In genomic region chr6:124965747-124966146, GRCm38 (mm10) we compare ENCODE assay signal across 8 mouse cellular contexts. TPM values are rescaled to one million over a fixed set of nuclear protein-coding genes. Genes with fewer than 3 reads are reported as not detected.
DNase-seq lines count a peak whose midpoint lies in the region; ATAC-seq and TF ChIP-seq lines count a peak whose summit lies in the region.

No protein-coding gene starts in this region.

- H3K9me3 ChIP-seq in hindbrain, embryonic 11.5 days (ENCODE audit: control insufficient read depth, low read length): no peaks in the 10 kb centered on the region
- H3K9me3 ChIP-seq in midbrain, embryonic 14.5 days (ENCODE audit: control insufficient read depth, low read length): no peaks in the 10 kb centered on the region

- no peak for TF ChIP-seq CTCF in left cerebral cortex, adult 2 months (IDR thresholded peaks at IDR 0.05)
- TF ChIP-seq CTCF in bone marrow, adult 2 months (IDR thresholded peaks at IDR 0.05; ENCODE audit: control insufficient read depth, insufficient read depth, low read length): no peak

- peak overlapping the region; percentile 94 for H3K9ac ChIP-seq in hindbrain, embryonic 11.5 days (ENCODE audit: low read depth, low read length)
- peak overlapping the region; percentile 92 for H3K9ac ChIP-seq in midbrain, embryonic 14.5 days (replicated peaks; ENCODE audit: low read length)

- WGBS in bone marrow, adult 2 months: under 1% methylated on average over 15 of the region's 15 CpGs
- 19% methylated on average over 15 of the region's 15 CpGs for WGBS in hindbrain, embryonic 11.5 days
- WGBS in midbrain, embryonic 14.5 days: 16% methylated on average over 15 of the region's 15 CpGs

- H3K4me1 ChIP-seq in bone marrow, adult 2 months (ENCODE audit: control insufficient read depth, insufficient read depth, low read length): peaks cover 3% of the 10 kb centered on the region
- no peaks in the 10 kb centered on the region; the same call in none of the 2 replicates for H3K4me1 ChIP-seq in hindbrain, embryonic 11.5 days (replicated peaks; ENCODE audit: control insufficient read depth, insufficient read depth, low read length)
- H3K4me1 ChIP-seq in midbrain, embryonic 14.5 days (ENCODE audit: control insufficient read depth, insufficient read depth, low read length): peaks cover 14% of the 10 kb centered on the region

- H3K36me3 ChIP-seq in hindbrain, embryonic 11.5 days (ENCODE audit: control insufficient read depth, insufficient read depth, low read length): no peaks in the 10 kb centered on the region
- peaks cover 17% of the 10 kb centered on the region for H3K36me3 ChIP-seq in midbrain, embryonic 14.5 days (ENCODE audit: control insufficient read depth, insufficient read depth, low read length)

- ATAC-seq in hindbrain, embryonic 11.5 days (ENCODE audit: low FRiP score): peak; percentile 36; the same call in 1 of the 2 replicates
- ATAC-seq in midbrain, embryonic 14.5 days (ENCODE audit: low FRiP score, low TSS enrichment): 0 out of 2 replicates have a peak, but pooled peaks have one; percentile 14

- H3K4me3 ChIP-seq in left cerebral cortex, adult 2 months: peak overlapping the region; percentile 90
- peak overlapping the region; percentile 95 for H3K4me3 ChIP-seq in bone marrow, adult 2 months (replicated peaks; ENCODE audit: control insufficient read depth, low read depth, low read length)
- peak overlapping the region; percentile 83 for H3K4me3 ChIP-seq in hindbrain, embryonic 11.5 days (ENCODE audit: low read depth, low read length)
- peak overlapping the region; percentile 81 for H3K4me3 ChIP-seq in midbrain, embryonic 14.5 days (replicated peaks; ENCODE audit: low read depth, low read length)

- TF ChIP-seq POLR2A in bone marrow, adult 2 months (IDR thresholded peaks at IDR 0.05; ENCODE audit: borderline replicate concordance, control insufficient read depth, low read depth, low read length): no peak

- intact Hi-C loops in left cerebral cortex, adult 2 months (cut with DNase I): loop anchor here (1.0 to 2.0 kb wide), 4 partner anchors 35 to 253 kb away; partner anchors contain the start of genes Emg1, Ing4, Mlf2 and Phb2
- intact Hi-C loops in left cerebral cortex, postnatal 14 days (cut with DNase I): no loop called here

- H3K27ac ChIP-seq in left cerebral cortex, adult 2 months: peak overlapping the region; percentile 93
- peak overlapping the region; percentile 75 for H3K27ac ChIP-seq in bone marrow, adult 2 months (ENCODE audit: control insufficient read depth, insufficient read depth, low read depth, low read length, poor library complexity)
- H3K27ac ChIP-seq in hindbrain, embryonic 11.5 days (ENCODE audit: low read depth, low read length): peak overlapping the region; percentile 84
- H3K27ac ChIP-seq in midbrain, embryonic 14.5 days (replicated peaks; ENCODE audit: low read depth, low read length): peak overlapping the region; percentile 90

- H3K4me2 ChIP-seq in hindbrain, embryonic 11.5 days (replicated peaks; ENCODE audit: low read depth, low read length): peak overlapping the region; percentile 82
- H3K4me2 ChIP-seq in midbrain, embryonic 14.5 days (ENCODE audit: low read length): peak overlapping the region; percentile 97

- H3K27me3 ChIP-seq in hindbrain, embryonic 11.5 days (ENCODE audit: control insufficient read depth, insufficient read depth, low read length): no peaks in the 10 kb centered on the region
- no peaks in the 10 kb centered on the region for H3K27me3 ChIP-seq in midbrain, embryonic 14.5 days (ENCODE audit: control insufficient read depth, insufficient read depth, low read length)

- DNase-seq in left cerebral cortex, adult 2 months (ENCODE audit: extremely low spot score in 1 of 2, low spot score in 2 of 2): no peak
- no peak for DNase-seq in left cerebral cortex, adult 9 months (ENCODE audit: low spot score in 2 of 2)
- DNase-seq in hindbrain, embryonic 11.5 days (ENCODE audit: low spot score): peak; percentile 41
- DNase-seq in midbrain, embryonic 14.5 days: no peak
- no peak for DNase-seq in left cerebral cortex, postnatal 14 days (ENCODE audit: low spot score in 2 of 2)
- DNase-seq in adrenal gland, postnatal 14 days: no peak
- no peak for DNase-seq in gastrocnemius, postnatal 4 days (ENCODE audit: low spot score in 2 of 2)

RNA-seq across cellular contexts. Expression of gene Cops7a, which starts 0.4 kb away (rescaled TPM):
- 100 to 1,000 TPM; 148 to 156 TPM for total RNA-seq in left cerebral cortex, adult 2 months (2021)
- 18.1 and 33.0 TPM in 2 replicates for polyA plus RNA-seq in bone marrow, adult 2 months (2011; ENCODE audit: insufficient read depth, insufficient read length, low replicate concordance, missing spikeins)
- polyA plus RNA-seq in hindbrain, embryonic 11.5 days (2014; fragmentation: Nextera tagmentation; extraction: Ambion mirVana): 94.3 and 99.7 TPM in 2 replicates
- 85.6 and 85.9 TPM in 2 replicates for polyA plus RNA-seq in midbrain, embryonic 14.5 days (2014; fragmentation: Nextera tagmentation; extraction: Ambion mirVana)
- total RNA-seq in left cerebral cortex, postnatal 14 days (2021): 100 to 1,000 TPM; 140 to 142 TPM
- 117 and 122 TPM in 2 replicates for total RNA-seq in adrenal gland, postnatal 14 days (2021)
- total RNA-seq in gastrocnemius, postnatal 4 days (2021): 10 to 100 TPM; 86.3 to 86.8 TPM

RNA-seq across cellular contexts. Expression of gene Pianp, which starts 30.7 kb away (rescaled TPM):
- 100 to 1,000 TPM; 176 to 191 TPM for total RNA-seq in left cerebral cortex, adult 2 months (2021)
- polyA plus RNA-seq in bone marrow, adult 2 months (2011; ENCODE audit: insufficient read depth, insufficient read length, low replicate concordance, missing spikeins): 3.4 TPM in 1 of 2 replicates, not detected in the other
- polyA plus RNA-seq in hindbrain, embryonic 11.5 days (2014; fragmentation: Nextera tagmentation; extraction: Ambion mirVana): 1.6 and 1.9 TPM in 2 replicates
- polyA plus RNA-seq in midbrain, embryonic 14.5 days (2014; fragmentation: Nextera tagmentation; extraction: Ambion mirVana): 43.2 and 57.1 TPM in 2 replicates
- total RNA-seq in left cerebral cortex, postnatal 14 days (2021): 100 to 1,000 TPM; 130 to 142 TPM
- total RNA-seq in adrenal gland, postnatal 14 days (2021): 4.8 and 5.4 TPM in 2 replicates
- total RNA-seq in gastrocnemius, postnatal 4 days (2021): under 1 TPM; 0.56 to 0.67 TPM

RNA-seq across cellular contexts. Expression of gene Mlf2, which starts 34.6 kb away (rescaled TPM):
- total RNA-seq in left cerebral cortex, adult 2 months (2021): 100 to 1,000 TPM; 617 to 624 TPM
- polyA plus RNA-seq in bone marrow, adult 2 months (2011; ENCODE audit: insufficient read depth, insufficient read length, low replicate concordance, missing spikeins): 45.8 and 74.0 TPM in 2 replicates
- 443 and 465 TPM in 2 replicates for polyA plus RNA-seq in hindbrain, embryonic 11.5 days (2014; fragmentation: Nextera tagmentation; extraction: Ambion mirVana)
- 535 and 570 TPM in 2 replicates for polyA plus RNA-seq in midbrain, embryonic 14.5 days (2014; fragmentation: Nextera tagmentation; extraction: Ambion mirVana)
- 100 to 1,000 TPM; 670 to 685 TPM for total RNA-seq in left cerebral cortex, postnatal 14 days (2021)
- total RNA-seq in adrenal gland, postnatal 14 days (2021): 274 and 276 TPM in 2 replicates
- total RNA-seq in gastrocnemius, postnatal 4 days (2021): 100 to 1,000 TPM; 236 to 238 TPM

RNA-seq across cellular contexts. Expression of gene Zfp384, which starts 43.2 kb away (rescaled TPM):
- total RNA-seq in left cerebral cortex, adult 2 months (2021): 10 to 100 TPM; 48.2 to 50.6 TPM
- 26.2 and 46.0 TPM in 2 replicates for polyA plus RNA-seq in bone marrow, adult 2 months (2011; ENCODE audit: insufficient read depth, insufficient read length, low replicate concordance, missing spikeins)
- polyA plus RNA-seq in hindbrain, embryonic 11.5 days (2014; fragmentation: Nextera tagmentation; extraction: Ambion mirVana): 8.7 and 16.5 TPM in 2 replicates
- polyA plus RNA-seq in midbrain, embryonic 14.5 days (2014; fragmentation: Nextera tagmentation; extraction: Ambion mirVana): 13.7 and 16.2 TPM in 2 replicates
- total RNA-seq in left cerebral cortex, postnatal 14 days (2021): 10 to 100 TPM; 41.7 to 42.6 TPM
- total RNA-seq in adrenal gland, postnatal 14 days (2021): 47.2 and 50.4 TPM in 2 replicates
- total RNA-seq in gastrocnemius, postnatal 4 days (2021): 10 to 100 TPM; 28.1 to 32.8 TPM

RNA-seq across cellular contexts. Expression of gene Ptms, which starts 45.8 kb away (rescaled TPM):
- 100 to 1,000 TPM; 845 to 926 TPM for total RNA-seq in left cerebral cortex, adult 2 months (2021)
- polyA plus RNA-seq in bone marrow, adult 2 months (2011; ENCODE audit: insufficient read depth, insufficient read length, low replicate concordance, missing spikeins): 157 and 192 TPM in 2 replicates
- polyA plus RNA-seq in hindbrain, embryonic 11.5 days (2014; fragmentation: Nextera tagmentation; extraction: Ambion mirVana): 321 and 337 TPM in 2 replicates
- 749 and 823 TPM in 2 replicates for polyA plus RNA-seq in midbrain, embryonic 14.5 days (2014; fragmentation: Nextera tagmentation; extraction: Ambion mirVana)
- 1,000 to 10,000 TPM; 1,161 to 1,212 TPM for total RNA-seq in left cerebral cortex, postnatal 14 days (2021)
- 917 and 925 TPM in 2 replicates for total RNA-seq in adrenal gland, postnatal 14 days (2021)
- 100 to 1,000 TPM; 395 to 409 TPM for total RNA-seq in gastrocnemius, postnatal 4 days (2021)

Comparison
In these comparisons a context has a peak if more than half of its experiments do, and no peak if none do; other contexts are left out.
1. RNA of gene Pianp, which starts 30.7 kb away (total RNA-seq): 176 to 191 TPM in left cerebral cortex, adult 2 months and 130 to 142 TPM in left cerebral cortex, postnatal 14 days; 4.8 to 5.4 TPM in adrenal gland, postnatal 14 days and 0.56 to 0.67 TPM in gastrocnemius, postnatal 4 days; every median in the first group is over 10 times any median in the second.
2. Peak in every context shown above with its lines, with median percentiles within 50 percentile points of each other: H3K27ac ChIP-seq and H3K4me3 ChIP-seq.